Mouse (Mus musculus): ENCODE results near the gene Itga1.

The Itga1 gene

GRCm38 (mm10) chr13:114987161-114987560, 114.6 kb downstream of the Itga1 start:
- DNase-seq (ENCODE audit: low read depth) = no peak

GRCm38 (mm10) chr13:114984658-114985057, 117.1 kb downstream of the Itga1 start:
- DNase-seq (ENCODE audit: low read depth) = no peak

- DNase-seq (ENCODE audit: low read depth) = no peak
Observed at GRCm38 (mm10) chr13:114983116-114983515, 118.6 kb downstream of the Itga1 start.

- peak; percentile 17 for DNase-seq (ENCODE audit: low read depth)
Observed at GRCm38 (mm10) chr13:114980831-114981419, 120.8 kb downstream of the Itga1 start.

- DNase-seq (ENCODE audit: low read depth) = no peak
Observed at GRCm38 (mm10) chr13:114974484-114975042, 127.2 kb downstream of the Itga1 start.

- DNase-seq (ENCODE audit: low read depth) = no peak
Observed at GRCm38 (mm10) chr13:114971905-114972304, 129.9 kb downstream of the Itga1 start.

GRCm38 (mm10) chr13:114964233-114964632, 137.5 kb downstream of the Itga1 start:
- peak; percentile 79 for DNase-seq (ENCODE audit: low read depth)

- DNase-seq (ENCODE audit: low read depth) = no peak
Observed at GRCm38 (mm10) chr13:114954516-114954915, 147.2 kb downstream of the Itga1 start.

GRCm38 (mm10) chr13:114933541-114933940, 168.2 kb downstream of the Itga1 start:
- DNase-seq (ENCODE audit: low read depth) = peak; percentile 77

GRCm38 (mm10) chr13:114931775-114932294, 169.9 kb downstream of the Itga1 start, which contains the start of gene Itga2:
Itga2 (minus strand) TSS chr13:114932100.
- DNase-seq (ENCODE audit: low read depth) = no peak

GRCm38 (mm10) chr13:114930996-114931649, 170.6 kb downstream of the Itga1 start:
- DNase-seq (ENCODE audit: low read depth) = no peak

- no peak for DNase-seq (ENCODE audit: low read depth)
Observed at GRCm38 (mm10) chr13:114924785-114925184, 177.0 kb downstream of the Itga1 start.

GRCm38 (mm10) chr13:114923331-114923730, 178.4 kb downstream of the Itga1 start:
- DNase-seq (ENCODE audit: low read depth) = no peak

GRCm38 (mm10) chr13:114915767-114916166, 186.0 kb downstream of the Itga1 start:
- DNase-seq (ENCODE audit: low read depth) = no peak

- DNase-seq (ENCODE audit: low read depth) = no peak
Observed at GRCm38 (mm10) chr13:114914963-114915362, 186.8 kb downstream of the Itga1 start.

GRCm38 (mm10) chr13:114914559-114914958, 187.2 kb downstream of the Itga1 start:
- no peak for DNase-seq (ENCODE audit: low read depth)

- DNase-seq (ENCODE audit: low read depth) = no peak
Observed at GRCm38 (mm10) chr13:114910629-114911028, 191.1 kb downstream of the Itga1 start.

- no peak for DNase-seq (ENCODE audit: low read depth)
Observed at GRCm38 (mm10) chr13:114909514-114909913, 192.2 kb downstream of the Itga1 start.

- no peak for DNase-seq (ENCODE audit: low read depth)
Observed at GRCm38 (mm10) chr13:114907876-114908275, 193.9 kb downstream of the Itga1 start.
